Mouse (Mus musculus): ENCODE measurements around the gene Rbfox2. TPM values are rescaled to one million over a fixed set of nuclear protein-coding genes. Genes with fewer than 3 reads are reported as not detected.

Gene Rbfox2
- polyA plus RNA-seq, 1 experiment, result 6.1 TPM

GRCm38 (mm10) chr15:77089249-77089648, 217.6 kb downstream of the Rbfox2 start:
- H3K4me1 ChIP-seq (ENCODE audit: control insufficient read depth, insufficient read depth, low read length), result no peaks in the 10 kb centered on the region
- TF ChIP-seq CTCF (IDR thresholded peaks at IDR 0.05; ENCODE audit: control insufficient read depth, insufficient read depth, low read length) (no peak), POLR2A (IDR thresholded peaks at IDR 0.05; ENCODE audit: borderline replicate concordance, control insufficient read depth, low read depth, low read length) (no peak)
- 67% methylated on average over 11 of the region's 11 CpGs for WGBS
- H3K27ac ChIP-seq (ENCODE audit: control insufficient read depth, insufficient read depth, low read depth, low read length, poor library complexity), result no peak overlapping the region
- H3K4me3 ChIP-seq (replicated peaks; ENCODE audit: control insufficient read depth, low read depth, low read length), result no peak overlapping the region

DNA sequence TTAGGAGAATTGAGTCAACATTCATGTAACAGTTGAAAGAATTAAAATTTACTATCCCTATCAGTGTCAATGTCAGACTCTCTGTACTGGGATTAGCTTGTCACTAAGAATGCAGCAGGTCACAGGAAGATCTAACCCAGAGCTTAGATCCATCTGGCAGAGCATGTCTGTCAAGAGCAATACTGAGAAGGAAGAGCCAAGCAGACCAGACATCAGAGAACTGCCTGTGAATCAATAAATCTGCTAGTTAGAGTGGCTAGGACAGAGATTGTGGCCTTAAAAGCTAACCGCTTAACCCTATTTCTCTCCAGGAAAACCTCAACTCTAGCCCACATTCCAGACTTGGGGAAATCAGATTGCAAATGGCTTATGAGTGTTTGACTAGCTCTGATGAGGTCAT, 220.3 kb downstream of the Rbfox2 start:
- Histone ChIP-seq H3K4me3 (replicated peaks; ENCODE audit: control insufficient read depth, low read depth, low read length) (no peak overlapping the region), H3K4me1 (ENCODE audit: control insufficient read depth, insufficient read depth, low read length) (no peaks in the 10 kb centered on the region), H3K27ac (ENCODE audit: control insufficient read depth, insufficient read depth, low read depth, low read length, poor library complexity) (no peak overlapping the region)
- WGBS, result 74% methylated on average over 1 of the region's 1 CpGs
- TF ChIP-seq CTCF (IDR thresholded peaks at IDR 0.05; ENCODE audit: control insufficient read depth, insufficient read depth, low read length) (no peak), POLR2A (IDR thresholded peaks at IDR 0.05; ENCODE audit: borderline replicate concordance, control insufficient read depth, low read depth, low read length) (no peak)

GRCm38 (mm10) chr15:77085818-77086217, 221.0 kb downstream of the Rbfox2 start:
- Histone ChIP-seq H3K4me3 (replicated peaks; ENCODE audit: control insufficient read depth, low read depth, low read length) (no peak overlapping the region), H3K27ac (ENCODE audit: control insufficient read depth, insufficient read depth, low read depth, low read length, poor library complexity) (no peak overlapping the region), H3K4me1 (ENCODE audit: control insufficient read depth, insufficient read depth, low read length) (no peaks in the 10 kb centered on the region)
- WGBS, result 84% methylated on average over 7 of the region's 7 CpGs
- TF ChIP-seq POLR2A (IDR thresholded peaks at IDR 0.05; ENCODE audit: borderline replicate concordance, control insufficient read depth, low read depth, low read length), result no peak
- TF ChIP-seq CTCF (IDR thresholded peaks at IDR 0.05; ENCODE audit: control insufficient read depth, insufficient read depth, low read length), result no peak

DNA sequence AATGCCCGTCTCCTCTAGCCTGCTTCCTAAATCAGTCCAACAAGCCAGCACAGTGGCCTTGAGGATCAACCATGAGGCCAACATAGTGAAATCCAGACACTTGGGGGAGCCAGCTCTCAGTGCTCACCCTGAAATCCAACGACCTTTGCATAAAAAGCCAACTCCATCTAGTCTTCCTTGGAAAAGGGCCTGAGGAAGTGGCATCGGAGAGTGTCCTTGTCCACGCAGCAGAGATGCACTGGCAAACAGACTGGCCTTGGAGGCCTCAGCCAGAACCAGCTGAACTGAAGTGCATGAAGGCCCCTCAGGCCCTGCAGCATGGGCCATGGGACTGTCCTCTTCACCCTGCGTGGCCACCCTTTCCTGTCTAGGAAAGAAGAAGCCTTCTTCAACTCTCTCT, 225.3 kb downstream of the Rbfox2 start:
- 77% methylated on average over 5 of the region's 5 CpGs for WGBS
- Histone ChIP-seq H3K27ac (ENCODE audit: control insufficient read depth, insufficient read depth, low read depth, low read length, poor library complexity) (no peak overlapping the region), H3K4me3 (replicated peaks; ENCODE audit: control insufficient read depth, low read depth, low read length) (no peak overlapping the region), H3K4me1 (ENCODE audit: control insufficient read depth, insufficient read depth, low read length) (no peaks in the 10 kb centered on the region)
- TF ChIP-seq CTCF (IDR thresholded peaks at IDR 0.05; ENCODE audit: control insufficient read depth, insufficient read depth, low read length), result no peak
- no peak for TF ChIP-seq POLR2A (IDR thresholded peaks at IDR 0.05; ENCODE audit: borderline replicate concordance, control insufficient read depth, low read depth, low read length)

DNA sequence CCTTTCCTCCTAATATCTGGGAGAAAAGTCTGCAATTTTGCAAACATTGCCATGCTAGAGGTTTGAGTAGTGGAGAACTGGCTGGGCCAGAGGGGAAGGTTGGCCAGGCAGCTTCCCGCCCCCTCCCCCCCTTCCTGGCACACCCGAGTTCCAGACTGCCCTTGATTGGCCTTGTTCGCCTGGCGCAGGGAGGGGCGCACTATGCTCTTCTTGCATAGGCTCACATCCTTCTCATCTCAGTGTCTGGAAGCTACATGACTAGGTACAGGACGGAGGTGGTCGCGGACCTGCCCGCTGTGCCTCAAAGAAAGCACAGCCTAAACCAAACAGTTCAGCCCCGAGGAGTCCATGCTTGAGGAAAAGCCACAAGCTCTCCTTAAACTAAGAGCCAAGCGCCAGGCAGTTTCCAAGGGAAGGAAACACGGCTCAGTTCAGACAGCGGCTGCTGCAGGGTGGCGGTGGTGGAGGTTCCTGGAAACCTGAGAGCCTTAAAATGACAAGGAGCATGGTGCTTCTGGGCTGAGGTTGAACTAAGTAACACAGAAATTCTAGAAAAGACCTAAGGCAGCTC, 226.0 kb downstream of the Rbfox2 start:
- Histone ChIP-seq H3K4me1 (ENCODE audit: control insufficient read depth, insufficient read depth, low read length) (no peaks in the 10 kb centered on the region), H3K27ac (ENCODE audit: control insufficient read depth, insufficient read depth, low read depth, low read length, poor library complexity) (no peak overlapping the region), H3K4me3 (replicated peaks; ENCODE audit: control insufficient read depth, low read depth, low read length) (no peak overlapping the region)
- TF ChIP-seq POLR2A (IDR thresholded peaks at IDR 0.05; ENCODE audit: borderline replicate concordance, control insufficient read depth, low read depth, low read length) (no peak), CTCF (IDR thresholded peaks at IDR 0.05; ENCODE audit: control insufficient read depth, insufficient read depth, low read length) (no peak)
- 82% methylated on average over 14 of the region's 14 CpGs for WGBS

GRCm38 (mm10) chr15:77079890-77080361, 226.9 kb downstream of the Rbfox2 start:
- TF ChIP-seq POLR2A (IDR thresholded peaks at IDR 0.05; ENCODE audit: borderline replicate concordance, control insufficient read depth, low read depth, low read length) (no peak), CTCF (IDR thresholded peaks at IDR 0.05; ENCODE audit: control insufficient read depth, insufficient read depth, low read length) (no peak)
- H3K4me3 ChIP-seq (replicated peaks; ENCODE audit: control insufficient read depth, low read depth, low read length), result no peak overlapping the region
- no peaks in the 10 kb centered on the region for H3K4me1 ChIP-seq (ENCODE audit: control insufficient read depth, insufficient read depth, low read length)
- 63% methylated on average over 11 of the region's 11 CpGs for WGBS
- H3K27ac ChIP-seq (ENCODE audit: control insufficient read depth, insufficient read depth, low read depth, low read length, poor library complexity), result no peak overlapping the region

GRCm38 (mm10) chr15:77079256-77079822, 227.5 kb downstream of the Rbfox2 start:
- Histone ChIP-seq H3K4me3 (replicated peaks; ENCODE audit: control insufficient read depth, low read depth, low read length) (no peak overlapping the region), H3K4me1 (ENCODE audit: control insufficient read depth, insufficient read depth, low read length) (no peaks in the 10 kb centered on the region), H3K27ac (ENCODE audit: control insufficient read depth, insufficient read depth, low read depth, low read length, poor library complexity) (no peak overlapping the region)
- TF ChIP-seq CTCF (IDR thresholded peaks at IDR 0.05; ENCODE audit: control insufficient read depth, insufficient read depth, low read length), result no peak
- TF ChIP-seq POLR2A (IDR thresholded peaks at IDR 0.05; ENCODE audit: borderline replicate concordance, control insufficient read depth, low read depth, low read length), result no peak
- WGBS, result 82% methylated on average over 14 of the region's 14 CpGs

DNA sequence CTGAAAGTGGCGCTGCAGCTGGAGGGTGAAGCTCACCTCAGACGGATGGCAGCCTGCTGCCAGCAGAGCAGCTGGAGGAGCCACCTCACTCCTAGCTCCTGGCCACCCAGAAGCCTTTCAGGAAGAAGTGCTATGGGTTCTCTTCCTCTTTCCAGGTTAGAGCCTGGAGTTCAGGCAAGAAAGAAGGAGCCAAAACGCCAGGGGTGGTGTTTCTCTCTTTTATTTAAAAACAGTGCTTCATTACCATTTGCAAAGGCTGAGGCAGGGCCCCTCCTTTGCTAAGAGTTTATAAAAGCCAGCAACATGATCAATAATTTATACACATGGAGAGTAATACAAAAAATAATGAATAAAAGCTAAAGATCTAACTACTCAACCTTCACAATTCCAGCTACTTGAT, 228.0 kb downstream of the Rbfox2 start:
- WGBS, result 64% methylated on average over 3 of the region's 3 CpGs
- Histone ChIP-seq H3K4me3 (replicated peaks; ENCODE audit: control insufficient read depth, low read depth, low read length) (no peak overlapping the region), H3K27ac (ENCODE audit: control insufficient read depth, insufficient read depth, low read depth, low read length, poor library complexity) (no peak overlapping the region), H3K4me1 (ENCODE audit: control insufficient read depth, insufficient read depth, low read length) (no peaks in the 10 kb centered on the region)
- no peak for TF ChIP-seq POLR2A (IDR thresholded peaks at IDR 0.05; ENCODE audit: borderline replicate concordance, control insufficient read depth, low read depth, low read length)
- no peak for TF ChIP-seq CTCF (IDR thresholded peaks at IDR 0.05; ENCODE audit: control insufficient read depth, insufficient read depth, low read length)

Measured in bone marrow, adult 2 months (tissue).